Mouse (Mus musculus) MEL (cell line): Measurements from ENCODE around the gene Iqsec1.

ENCODE experiments used
- CTCF ChIP-seq, 3 experiments: IDR thresholded peaks in 2 of 3; conservative IDR thresholded peaks in 1 of 3; 2 replicates each; pipeline ENCODE4 v1.5.1; 2011 to 2012; ENCODE audit warnings: low read length in 3 of 3, low read depth in 2 of 3, mild to moderate bottlenecking in 2 of 3, improper control_type of control experiment in 1 of 3, inconsistent platforms in 1 of 3, mixed read lengths in 1 of 3, moderate library complexity in 1 of 3; ENCODE audit not compliant: control insufficient read depth in 1 of 3, insufficient read depth in 1 of 3, poor library complexity in 1 of 3, severe bottlenecking in 1 of 3
- POLR2AphosphoS5 ChIP-seq: IDR thresholded peaks from 2 replicates; pipeline ENCODE4 v1.6.1; 2012; ENCODE audit warnings: low read depth, borderline replicate concordance, mild to moderate bottlenecking, inconsistent platforms, low read length, moderate library complexity, mixed read lengths
- TAL1 ChIP-seq: IDR thresholded peaks from 2 replicates; pipeline ENCODE4 v1.6.1; 2012; ENCODE audit warnings: mild to moderate bottlenecking, inconsistent platforms, low read length, moderate library complexity, mixed read lengths
- ZC3H11A ChIP-seq: IDR thresholded peaks from 2 replicates; pipeline ENCODE4 v1.6.1; 2012; ENCODE audit warnings: low read depth, mild to moderate bottlenecking, inconsistent platforms, low read length, improper control_type of control experiment

DNA sequence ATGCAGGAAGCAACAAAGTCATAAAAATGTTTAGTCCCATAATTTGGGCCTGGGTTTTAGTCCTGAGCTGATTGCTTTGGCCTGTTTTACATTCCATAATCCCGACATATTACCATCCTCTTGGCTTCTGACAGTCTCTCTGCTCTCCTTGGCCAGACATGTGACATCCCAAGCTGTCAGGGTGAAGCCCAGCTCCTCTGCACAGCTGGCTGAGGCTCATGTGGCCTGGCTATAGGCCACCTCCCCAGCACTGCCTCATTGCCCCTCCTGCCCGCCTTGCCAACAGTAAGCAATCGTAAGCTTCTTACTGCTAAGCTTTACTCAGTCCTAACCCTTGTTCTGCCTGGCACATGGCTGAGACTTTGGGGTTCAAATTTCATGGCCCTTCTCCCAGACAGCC lies 270.0 kb downstream of the Iqsec1 start:
- TF ChIP-seq ZC3H11A = no peak
- no peak for TF ChIP-seq CTCF (IDR thresholded peaks at IDR 0.05 in 2 of 3, conservative IDR thresholded peaks at IDR 0.05 in 1 of 3; ENCODE audit: control insufficient read depth in 1 of 3, insufficient read depth in 1 of 3, low read depth in 2 of 3, low read length in 3 of 3, poor library complexity in 1 of 3, severe bottlenecking in 1 of 3)
- no peak for TF ChIP-seq POLR2AphosphoS5
- no peak for TF ChIP-seq TAL1
